Mouse (Mus musculus) granulocyte monocyte progenitor cell, adult 5-6 weeks (primary cell): ENCODE data around the gene Zfp503. TPM values are rescaled to one million over a fixed set of nuclear protein-coding genes. Genes with fewer than 3 reads are reported as not detected.
A peak's percentile ranks its signal among the peaks of the same experiment; 100 is the strongest.

Experiments used
- ATAC-seq: replicated peaks from 2 replicates; pipeline ENCODE4 v1.8.0; 2016; ENCODE audit warnings: mild to moderate bottlenecking, moderate TSS enrichment, inconsistent platforms; ENCODE audit not compliant: poor library complexity, severe bottlenecking
- total RNA-seq, 2 experiments: library from RNA; stranded (forward) in 1 of 2; stranded (reverse) in 1 of 2; fragments of 200-712, 200-1000 nt in 1 of 2; fragments of >200 nt in 1 of 2; fragmentation: Nextera tagmentation in 1 of 2; gene quantifications; 2 replicates each; pipeline ENCODE4 v1.2.3; 2014 to 2017

Zfp503 gene
- total RNA-seq (2014; fragmentation: Nextera tagmentation), result not detected in 2 replicates
- 0.04 and 0.05 TPM in 2 replicates for total RNA-seq (2017)

- no peak for ATAC-seq
Measured at GRCm38 (mm10) chr14:21989291-21989913, at the start of gene Zfp503. TSS of gene Zfp503 (minus strand) at chr14:21989601.

- ATAC-seq, result no peak
Measured at GRCm38 (mm10) chr14:22037498-22038131, 48.2 kb upstream of the Zfp503 start.

GRCm38 (mm10) chr14:22036802-22037497 is 47.5 kb upstream of the Zfp503 start:
- ATAC-seq, result no peak

- no peak for ATAC-seq
Measured at GRCm38 (mm10) chr14:22036338-22036737, 46.9 kb upstream of the Zfp503 start.

- no peak for ATAC-seq
Measured at GRCm38 (mm10) chr14:22035900-22036299, 46.5 kb upstream of the Zfp503 start.

GRCm38 (mm10) chr14:22023533-22023932 is 34.1 kb upstream of the Zfp503 start:
- no peak for ATAC-seq

- peak; percentile 28 for ATAC-seq
Measured at GRCm38 (mm10) chr14:22020885-22021284, 31.5 kb upstream of the Zfp503 start.

GRCm38 (mm10) chr14:22019949-22020845 is 30.8 kb upstream of the Zfp503 start:
- ATAC-seq, result peak; percentile 47

GRCm38 (mm10) chr14:22019252-22019948 is 30.0 kb upstream of the Zfp503 start, which contains the start of gene Lrmda:
TSS of gene Lrmda (plus strand) at chr14:22019712.
- ATAC-seq, result peak; percentile 65

GRCm38 (mm10) chr14:22017011-22017410 is 27.6 kb upstream of the Zfp503 start:
- ATAC-seq, result no peak

GRCm38 (mm10) chr14:22014781-22015180 is 25.4 kb upstream of the Zfp503 start:
- no peak for ATAC-seq

- ATAC-seq, result peak; percentile 71
Measured at GRCm38 (mm10) chr14:22014315-22014714, 24.9 kb upstream of the Zfp503 start.

GRCm38 (mm10) chr14:22007006-22007405 is 17.6 kb upstream of the Zfp503 start:
- no peak for ATAC-seq

GRCm38 (mm10) chr14:22004943-22005342 is 15.5 kb upstream of the Zfp503 start:
- no peak for ATAC-seq

GRCm38 (mm10) chr14:22003631-22004030 is 14.2 kb upstream of the Zfp503 start:
- no peak for ATAC-seq

GRCm38 (mm10) chr14:22003231-22003630 is 13.8 kb upstream of the Zfp503 start:
- no peak for ATAC-seq

GRCm38 (mm10) chr14:21999588-21999987 is 10.2 kb upstream of the Zfp503 start:
- ATAC-seq, result peak; percentile 93

- ATAC-seq, result peak; percentile 55
Measured at GRCm38 (mm10) chr14:21995031-21995754, 5.8 kb upstream of the Zfp503 start.
